Mouse (Mus musculus): Measurements from ENCODE around the gene Cmip. TPM values are rescaled to one million over a fixed set of nuclear protein-coding genes. Genes with fewer than 3 reads are reported as not detected.

Gene Cmip
- polyA plus RNA-seq, 1 experiment: 31.0 TPM

DNA sequence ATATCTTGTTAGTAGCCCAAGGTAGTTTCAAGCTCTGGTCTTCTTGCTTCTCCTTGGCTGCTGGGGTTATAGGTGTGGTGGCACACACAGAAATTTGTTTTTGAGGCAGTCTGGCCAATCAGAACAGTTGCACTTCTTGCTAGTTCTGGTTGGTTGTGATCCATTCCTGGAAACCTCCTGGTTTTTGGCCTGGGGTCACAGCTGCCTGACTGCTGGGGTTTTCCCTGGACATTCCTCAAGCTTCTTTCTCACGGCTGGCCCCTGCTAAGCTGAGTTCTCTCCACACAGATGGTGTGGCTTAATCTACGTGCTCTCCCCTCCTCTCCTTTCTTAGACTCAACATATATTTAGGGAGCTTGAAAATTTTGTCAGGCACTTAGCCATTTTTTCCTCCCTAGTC lies 73.0 kb downstream of the Cmip start:
- peaks cover 25% of the 10 kb centered on the region for H3K4me1 ChIP-seq (ENCODE audit: control insufficient read depth, insufficient read depth, low read length)
- no peak for TF ChIP-seq POLR2A (IDR thresholded peaks at IDR 0.05; ENCODE audit: low read depth, low read length)
- no peak for TF ChIP-seq CTCF (IDR thresholded peaks at IDR 0.05; ENCODE audit: borderline replicate concordance, insufficient read depth, low read length)
- H3K27ac ChIP-seq (ENCODE audit: insufficient read depth, low read length): no peak overlapping the region
- no peak overlapping the region for H3K4me3 ChIP-seq (ENCODE audit: insufficient read depth, low read length)

- Histone ChIP-seq H3K4me1 (ENCODE audit: control insufficient read depth, insufficient read depth, low read length) (peaks cover 29% of the 10 kb centered on the region), H3K27ac (ENCODE audit: insufficient read depth, low read length) (peak overlapping the region; percentile 4; the same call in 1 of the 2 replicates), H3K4me3 (ENCODE audit: insufficient read depth, low read length) (no peak overlapping the region)
- TF ChIP-seq CTCF (IDR thresholded peaks at IDR 0.05; ENCODE audit: borderline replicate concordance, insufficient read depth, low read length) (no peak), POLR2A (IDR thresholded peaks at IDR 0.05; ENCODE audit: low read depth, low read length) (no peak)
Measured at GRCm38 (mm10) chr8:117332229-117333010, 75.6 kb downstream of the Cmip start.

DNA sequence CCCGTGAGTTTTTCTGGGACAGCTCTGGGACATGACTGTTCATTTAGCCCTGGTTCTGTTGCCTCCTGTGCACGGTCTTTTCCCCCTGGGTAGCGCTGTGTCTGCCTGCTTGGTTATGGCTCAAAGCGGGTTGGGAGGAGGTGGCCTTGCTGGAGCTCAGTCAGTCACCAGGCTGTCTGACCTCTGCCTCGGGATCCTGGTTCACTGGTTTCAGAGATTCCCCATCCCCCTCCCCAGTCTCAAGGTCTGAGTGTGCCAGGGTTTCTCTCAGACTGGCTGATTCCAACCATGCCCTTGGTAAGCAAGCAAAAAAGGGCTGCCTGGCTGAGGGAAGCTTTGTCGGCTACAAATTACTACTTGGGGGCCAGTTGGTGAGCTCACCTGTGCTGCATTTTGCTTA lies 76.8 kb downstream of the Cmip start:
- Histone ChIP-seq H3K27ac (ENCODE audit: insufficient read depth, low read length) (no peak overlapping the region), H3K4me1 (ENCODE audit: control insufficient read depth, insufficient read depth, low read length) (peaks cover 29% of the 10 kb centered on the region), H3K4me3 (ENCODE audit: insufficient read depth, low read length) (no peak overlapping the region)
- no peak for TF ChIP-seq POLR2A (IDR thresholded peaks at IDR 0.05; ENCODE audit: low read depth, low read length)
- no peak for TF ChIP-seq CTCF (IDR thresholded peaks at IDR 0.05; ENCODE audit: borderline replicate concordance, insufficient read depth, low read length)

GRCm38 (mm10) chr8:117334058-117334747 lies 77.3 kb downstream of the Cmip start:
- H3K27ac ChIP-seq (ENCODE audit: insufficient read depth, low read length): peak overlapping the region; percentile 79; the same call in 1 of the 2 replicates
- H3K4me3 ChIP-seq (ENCODE audit: insufficient read depth, low read length): no peak overlapping the region
- H3K4me1 ChIP-seq (ENCODE audit: control insufficient read depth, insufficient read depth, low read length): peaks cover 31% of the 10 kb centered on the region
- TF ChIP-seq CTCF (IDR thresholded peaks at IDR 0.05; ENCODE audit: borderline replicate concordance, insufficient read depth, low read length) (no peak), POLR2A (IDR thresholded peaks at IDR 0.05; ENCODE audit: low read depth, low read length) (no peak)

DNA sequence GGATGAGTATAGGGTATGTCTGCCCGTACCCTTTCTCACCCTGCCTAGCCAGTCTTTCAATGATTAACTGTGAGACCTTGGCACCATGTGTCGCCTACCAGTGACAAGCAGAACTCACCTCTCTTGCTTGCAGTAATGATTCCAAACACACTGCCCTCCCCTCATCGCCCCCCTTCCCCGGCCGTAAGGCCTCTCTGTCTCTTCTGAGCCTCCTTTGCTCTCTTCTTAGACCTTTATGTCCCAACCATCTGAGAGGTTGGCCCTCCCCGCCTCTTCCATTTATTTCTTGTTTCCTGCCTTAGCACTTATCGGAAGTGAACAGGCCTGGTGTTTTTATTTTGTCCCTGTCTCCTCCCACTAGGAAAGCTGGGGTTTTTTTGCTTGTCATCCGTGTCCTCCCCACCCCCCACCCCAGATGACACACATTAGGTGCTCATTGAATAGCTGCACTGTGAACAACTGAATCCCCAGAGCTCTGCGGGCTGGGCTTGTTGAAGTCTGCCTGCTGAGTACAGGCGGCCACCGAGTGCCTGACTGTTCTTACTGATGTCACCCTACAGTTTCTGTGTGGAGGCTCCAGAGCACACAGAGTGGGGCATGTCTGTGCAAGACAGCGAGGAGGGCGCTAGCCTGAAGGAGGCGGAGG lies 78.0 kb downstream of the Cmip start:
- H3K27ac ChIP-seq (ENCODE audit: insufficient read depth, low read length): peak overlapping the region; percentile 79
- peaks cover 30% of the 10 kb centered on the region for H3K4me1 ChIP-seq (ENCODE audit: control insufficient read depth, insufficient read depth, low read length)
- TF ChIP-seq CTCF (IDR thresholded peaks at IDR 0.05; ENCODE audit: borderline replicate concordance, insufficient read depth, low read length): no peak
- no peak; the same call in 1 of the 2 replicates for TF ChIP-seq POLR2A (IDR thresholded peaks at IDR 0.05; ENCODE audit: low read depth, low read length)
- no peak overlapping the region for H3K4me3 ChIP-seq (ENCODE audit: insufficient read depth, low read length)

- no peak for TF ChIP-seq CTCF (IDR thresholded peaks at IDR 0.05; ENCODE audit: borderline replicate concordance, insufficient read depth, low read length)
- Histone ChIP-seq H3K27ac (ENCODE audit: insufficient read depth, low read length) (peak overlapping the region; percentile 79), H3K4me1 (ENCODE audit: control insufficient read depth, insufficient read depth, low read length) (peaks cover 30% of the 10 kb centered on the region), H3K4me3 (ENCODE audit: insufficient read depth, low read length) (no peak overlapping the region)
Measured at GRCm38 (mm10) chr8:117335423-117335822, 78.6 kb downstream of the Cmip start.

GRCm38 (mm10) chr8:117337188-117337587 lies 80.3 kb downstream of the Cmip start:
- Histone ChIP-seq H3K4me3 (ENCODE audit: insufficient read depth, low read length) (no peak overlapping the region), H3K4me1 (ENCODE audit: control insufficient read depth, insufficient read depth, low read length) (peaks cover 27% of the 10 kb centered on the region), H3K27ac (ENCODE audit: insufficient read depth, low read length) (no peak overlapping the region)
- TF ChIP-seq POLR2A (IDR thresholded peaks at IDR 0.05; ENCODE audit: low read depth, low read length) (no peak), CTCF (IDR thresholded peaks at IDR 0.05; ENCODE audit: borderline replicate concordance, insufficient read depth, low read length) (no peak)

DNA sequence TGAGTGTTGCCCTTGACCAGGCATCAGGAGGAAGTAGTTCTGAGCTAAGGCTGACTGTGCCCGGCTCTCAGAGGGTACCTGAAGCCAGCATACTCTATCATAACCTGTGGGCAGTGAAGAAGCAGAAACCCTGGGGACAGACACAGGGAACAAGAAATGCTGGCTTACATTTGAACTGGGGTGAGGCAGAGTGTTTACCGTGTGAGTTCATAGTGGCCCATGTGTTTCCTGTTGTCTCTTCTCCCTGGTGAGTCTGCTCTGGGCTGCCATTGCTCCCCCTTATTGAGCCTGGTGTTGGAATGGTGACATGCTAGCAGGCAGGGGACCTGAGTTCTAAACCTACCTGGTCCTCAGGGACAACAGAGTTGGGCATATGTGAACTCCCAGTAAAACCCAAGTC lies 81.8 kb downstream of the Cmip start:
- Histone ChIP-seq H3K4me3 (ENCODE audit: insufficient read depth, low read length) (no peak overlapping the region), H3K4me1 (ENCODE audit: control insufficient read depth, insufficient read depth, low read length) (peaks cover 24% of the 10 kb centered on the region), H3K27ac (ENCODE audit: insufficient read depth, low read length) (no peak overlapping the region)
- TF ChIP-seq POLR2A (IDR thresholded peaks at IDR 0.05; ENCODE audit: low read depth, low read length) (no peak), CTCF (IDR thresholded peaks at IDR 0.05; ENCODE audit: borderline replicate concordance, insufficient read depth, low read length) (no peak)

GRCm38 (mm10) chr8:117339296-117339957 lies 82.6 kb downstream of the Cmip start:
- TF ChIP-seq POLR2A (IDR thresholded peaks at IDR 0.05; ENCODE audit: low read depth, low read length) (no peak), CTCF (IDR thresholded peaks at IDR 0.05; ENCODE audit: borderline replicate concordance, insufficient read depth, low read length) (no peak)
- Histone ChIP-seq H3K4me3 (ENCODE audit: insufficient read depth, low read length) (no peak overlapping the region), H3K27ac (ENCODE audit: insufficient read depth, low read length) (no peak overlapping the region), H3K4me1 (ENCODE audit: control insufficient read depth, insufficient read depth, low read length) (peaks cover 20% of the 10 kb centered on the region)
